Mouse (Mus musculus) right cerebral cortex, adult 18-20 months (tissue): ENCODE results near the gene Gfra1.

Experiments used
- DNase-seq: peaks from one replicate; pipeline ENCODE4 v3.0.0; 2022; ENCODE audit warnings: mixed read lengths

The Gfra1 gene

DNA sequence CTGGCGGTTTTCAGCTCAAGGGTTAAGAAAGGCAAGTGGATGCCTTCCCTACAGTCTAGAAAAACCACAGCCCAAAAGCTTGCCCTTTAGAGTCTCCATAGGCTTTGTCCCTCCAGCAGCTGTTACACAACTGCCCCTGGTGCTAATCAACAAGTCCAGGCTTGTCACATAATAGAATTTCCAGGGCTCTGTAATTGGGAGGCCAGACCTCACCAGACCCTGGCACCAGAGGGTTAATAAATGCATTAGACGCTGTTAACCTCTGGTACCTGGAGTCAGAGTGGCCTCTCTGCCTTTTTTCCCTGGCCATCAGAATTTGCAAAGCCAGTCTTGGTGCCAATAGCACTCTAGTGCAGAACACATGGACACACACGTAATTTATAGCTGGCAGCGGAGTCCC is 211.6 kb downstream of the Gfra1 start:
- DNase-seq = no peak

DNA sequence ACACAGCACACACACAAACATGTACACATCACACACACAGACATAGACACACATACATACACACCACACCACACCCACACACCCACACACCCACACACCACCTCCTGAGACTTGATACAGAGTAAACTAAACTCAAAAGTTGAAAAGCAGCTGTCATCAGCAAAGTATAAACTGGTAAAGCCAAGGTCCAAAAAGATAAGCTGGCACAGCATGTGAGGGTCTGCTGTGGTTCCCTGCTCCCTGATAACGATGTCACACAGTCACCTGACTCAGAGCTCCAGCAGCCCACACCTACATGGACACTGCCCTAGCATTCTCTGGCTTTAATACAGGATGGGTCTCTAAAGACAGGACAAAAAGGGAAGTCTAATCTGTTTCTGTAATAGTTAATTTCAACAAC is 212.1 kb downstream of the Gfra1 start:
- DNase-seq = no peak

DNA sequence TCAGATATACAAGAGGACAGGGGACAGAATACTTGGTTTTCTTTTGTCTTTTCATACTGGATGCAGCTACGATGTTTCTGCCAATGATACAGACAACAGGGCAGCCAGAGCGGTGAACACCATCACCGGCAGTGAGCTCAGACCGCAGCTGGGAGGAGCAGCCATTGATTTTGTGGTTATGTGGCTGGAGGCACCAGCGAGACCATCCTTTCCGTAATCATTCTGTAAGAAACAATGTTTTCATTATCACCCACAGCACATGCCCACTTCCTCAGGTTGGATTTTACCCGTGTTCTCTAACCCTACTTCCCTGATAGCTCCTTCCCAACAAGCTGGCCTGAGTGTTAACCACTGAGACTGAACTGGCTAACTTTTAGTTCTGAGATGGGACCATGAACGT is 217.4 kb downstream of the Gfra1 start:
- no peak for DNase-seq

DNA sequence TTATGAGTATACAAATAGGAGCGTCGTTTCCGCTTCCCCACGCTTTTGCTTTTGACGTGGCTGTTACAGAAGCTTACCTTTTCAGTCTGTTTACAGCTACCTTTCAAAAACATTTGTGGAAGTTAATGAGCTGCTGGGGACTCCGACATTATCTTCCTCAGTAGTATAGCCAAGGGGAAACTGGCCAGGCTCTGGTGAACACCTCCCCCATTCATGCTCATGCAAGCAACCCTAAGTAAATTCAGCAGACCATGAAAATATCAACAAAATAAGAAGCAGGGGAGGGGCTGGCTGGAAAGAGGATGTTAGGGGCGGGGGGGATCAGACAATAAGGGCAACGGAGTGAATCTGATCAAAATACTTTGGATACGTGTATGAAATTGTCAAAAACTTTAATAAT is 228.0 kb downstream of the Gfra1 start:
- no peak for DNase-seq

DNA sequence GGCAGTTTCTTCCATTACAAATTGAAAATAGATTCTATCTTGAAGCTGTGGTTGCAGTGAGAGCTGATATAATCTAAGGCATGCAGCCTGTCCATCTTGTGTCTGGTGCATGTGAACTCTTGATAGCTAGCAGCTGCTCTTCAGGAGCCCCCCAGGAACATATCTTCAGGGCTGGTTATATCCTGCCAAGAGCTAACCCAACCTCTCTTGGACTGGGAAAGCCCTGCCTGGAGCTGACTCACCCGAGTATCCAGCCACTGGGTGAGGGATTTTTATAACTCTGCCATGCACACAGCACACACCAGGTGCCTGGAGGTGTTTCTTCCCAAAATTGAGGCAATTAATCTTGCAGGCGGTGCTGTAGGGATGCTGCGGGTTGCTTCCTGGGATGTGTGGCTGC is 228.8 kb downstream of the Gfra1 start:
- DNase-seq = no peak

DNA sequence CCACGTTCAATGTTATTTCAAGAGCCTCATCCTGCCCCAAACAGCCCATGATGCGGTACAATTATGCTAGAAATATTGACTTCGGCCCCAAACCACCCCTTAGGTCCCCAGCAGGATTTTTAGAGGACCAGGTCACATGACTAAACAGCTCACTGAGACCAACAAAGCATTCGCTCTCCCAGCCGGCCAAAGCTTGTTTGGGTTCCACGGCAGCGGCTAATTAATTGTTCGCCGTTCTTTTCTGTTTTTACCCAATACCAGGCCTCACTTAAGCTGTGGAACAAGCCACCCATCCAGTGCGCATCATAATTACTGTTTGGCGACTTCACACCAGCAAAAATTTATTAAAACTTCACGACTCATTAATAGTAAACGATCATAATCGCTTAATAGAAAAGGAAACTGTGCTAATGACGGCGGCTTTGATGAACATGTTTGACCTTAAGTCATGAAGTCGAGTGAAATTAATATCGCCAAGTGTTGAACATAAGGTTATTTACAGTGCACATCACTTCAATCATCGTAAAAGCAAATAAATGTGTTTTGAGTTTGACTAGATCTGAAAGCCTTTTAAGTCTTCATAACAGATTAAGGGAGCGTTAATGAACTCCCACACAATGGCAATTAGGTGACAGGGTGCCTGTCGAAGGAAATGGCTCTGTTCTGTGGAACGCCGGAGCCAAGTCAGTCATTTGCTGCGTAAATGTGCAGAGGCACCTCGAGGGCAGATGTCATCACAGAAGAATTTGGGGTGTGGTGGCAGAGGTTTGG is 235.5 kb downstream of the Gfra1 start:
- DNase-seq = no peak

DNA sequence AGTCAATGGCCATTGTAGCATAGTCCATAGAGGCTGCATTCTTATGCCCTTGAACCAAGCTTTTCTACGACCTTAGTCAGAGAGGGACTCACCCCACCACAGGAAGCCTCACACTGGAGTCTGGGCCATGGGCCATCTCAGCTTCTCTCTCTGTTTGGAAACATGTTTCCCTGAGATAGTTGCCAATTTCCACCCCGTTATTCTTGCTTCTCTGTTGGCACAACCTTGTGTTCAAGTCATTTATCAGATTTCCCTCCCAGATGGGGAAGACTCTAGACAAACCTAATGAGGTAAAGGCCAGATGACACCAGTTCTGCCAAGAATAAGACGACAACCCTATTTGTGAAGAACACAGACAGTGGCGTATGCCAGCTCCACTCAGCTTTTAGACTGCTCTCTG is 238.1 kb downstream of the Gfra1 start:
- no peak for DNase-seq

DNA sequence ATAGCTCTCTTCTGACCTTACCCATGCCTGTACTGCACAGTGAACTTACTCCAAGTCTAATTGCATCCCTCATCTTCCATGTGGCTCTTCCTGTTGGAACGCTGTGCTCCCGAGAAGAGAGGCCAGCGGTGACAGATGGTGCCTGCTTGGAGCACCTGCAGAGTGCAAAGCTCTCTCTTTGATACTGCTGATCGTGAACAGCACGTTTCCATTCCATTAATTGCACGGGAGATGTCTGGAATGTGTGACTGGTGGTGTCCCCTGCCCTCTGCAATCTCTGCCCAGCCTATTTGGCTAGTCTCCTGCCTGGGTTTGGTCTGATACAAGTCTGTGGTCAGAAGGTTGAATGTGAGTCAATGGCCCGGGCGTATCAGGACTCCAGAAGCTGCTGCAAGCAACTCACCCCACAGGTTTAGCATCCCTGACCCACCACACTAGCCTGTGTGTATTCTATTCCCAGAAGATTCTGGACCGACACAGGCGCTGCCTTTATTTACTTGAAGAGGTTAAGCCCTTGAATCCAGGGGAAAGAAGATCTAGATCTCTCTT is 249.1 kb downstream of the Gfra1 start:
- DNase-seq = no peak

DNA sequence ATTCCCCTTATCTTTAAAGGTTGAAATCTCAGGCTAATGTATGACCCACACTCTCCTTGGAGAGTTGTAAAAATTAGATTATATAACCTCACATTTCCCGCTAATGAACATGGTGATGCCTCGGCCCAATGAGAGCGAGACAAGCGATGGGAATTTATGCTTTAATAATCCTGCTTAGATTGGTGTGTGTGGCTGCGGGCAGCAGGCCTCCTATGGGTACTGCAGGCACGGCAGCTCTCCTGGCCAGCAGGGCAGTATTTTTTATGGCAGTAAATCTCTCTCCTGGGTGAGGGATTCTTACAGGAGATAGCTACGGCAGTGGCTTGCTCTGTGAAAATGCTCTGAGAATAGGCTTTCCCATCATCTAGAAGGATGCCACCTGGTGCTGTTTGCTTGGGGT is 250.2 kb downstream of the Gfra1 start:
- DNase-seq = no peak

DNA sequence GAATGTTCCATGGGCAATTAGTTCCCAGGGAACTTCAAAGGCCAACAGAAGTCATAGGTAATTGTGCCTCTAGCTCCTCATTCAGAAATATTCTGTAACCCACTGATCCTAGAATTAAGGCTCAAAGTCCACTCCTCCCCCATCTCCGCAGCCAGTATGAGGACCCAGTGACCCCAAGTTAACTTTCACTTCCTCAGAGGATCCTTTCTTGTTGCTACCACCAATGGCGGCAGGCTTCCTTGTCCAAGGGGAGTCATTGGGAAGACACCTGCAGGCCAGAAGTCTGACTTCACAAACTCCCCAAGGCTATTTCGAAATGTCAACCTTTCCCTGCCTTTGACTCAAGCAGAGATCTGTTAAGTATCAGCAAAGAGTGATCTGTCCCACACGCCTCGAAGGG is 253.1 kb downstream of the Gfra1 start:
- no peak for DNase-seq

DNA sequence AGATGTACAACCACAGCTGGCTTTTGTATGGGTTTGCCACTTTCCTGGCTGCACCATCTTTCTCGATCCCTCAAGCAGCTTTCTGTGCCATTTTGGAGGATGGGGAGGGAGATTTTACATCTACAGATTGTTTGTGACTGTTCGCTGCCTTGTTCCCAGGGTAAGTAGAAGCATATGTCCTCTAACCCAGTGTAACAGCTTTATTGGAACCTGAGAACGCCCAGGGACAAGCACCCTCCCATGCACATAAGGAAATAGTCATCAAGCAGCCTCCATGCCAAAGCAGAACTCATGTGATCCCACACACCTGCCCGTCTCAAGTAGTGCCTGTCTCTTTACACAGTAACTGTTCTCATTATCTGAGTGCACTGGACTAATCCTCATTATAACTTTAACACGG is 256.0 kb downstream of the Gfra1 start:
- no peak for DNase-seq

DNA sequence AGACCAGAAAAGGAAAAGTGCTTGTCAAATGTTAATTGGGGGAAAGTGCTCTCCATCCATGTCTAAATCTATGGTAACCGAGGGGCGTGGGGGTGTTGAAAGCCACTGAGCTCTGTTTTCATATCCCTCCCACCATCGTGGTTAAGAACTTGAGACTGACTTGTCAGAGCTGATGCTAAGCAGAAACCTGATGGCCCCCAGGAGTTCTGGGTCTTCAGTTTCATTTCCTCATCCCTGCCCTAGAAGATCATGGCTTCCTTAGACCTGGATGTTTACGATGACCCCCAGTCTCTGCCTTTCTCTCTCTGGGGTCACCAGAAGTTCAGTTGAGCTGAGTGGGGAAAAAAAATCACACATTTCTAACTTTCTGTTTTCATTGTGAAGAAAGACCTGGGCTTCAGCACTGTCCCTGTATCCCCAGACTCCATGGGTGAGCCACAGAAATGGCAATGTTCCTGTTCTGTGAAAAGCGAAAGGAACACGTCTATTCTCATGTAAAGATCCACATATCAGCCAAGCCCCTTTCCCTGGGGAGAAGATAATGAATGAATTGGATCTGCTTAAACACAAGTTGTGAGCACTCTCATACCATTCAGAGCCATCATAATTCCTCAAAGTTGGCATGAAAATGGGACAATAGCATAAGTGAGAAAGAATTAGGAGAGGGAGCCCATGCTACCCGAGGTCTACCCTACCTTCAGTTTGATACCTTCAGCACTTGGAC is 261.8 kb downstream of the Gfra1 start:
- no peak for DNase-seq

DNA sequence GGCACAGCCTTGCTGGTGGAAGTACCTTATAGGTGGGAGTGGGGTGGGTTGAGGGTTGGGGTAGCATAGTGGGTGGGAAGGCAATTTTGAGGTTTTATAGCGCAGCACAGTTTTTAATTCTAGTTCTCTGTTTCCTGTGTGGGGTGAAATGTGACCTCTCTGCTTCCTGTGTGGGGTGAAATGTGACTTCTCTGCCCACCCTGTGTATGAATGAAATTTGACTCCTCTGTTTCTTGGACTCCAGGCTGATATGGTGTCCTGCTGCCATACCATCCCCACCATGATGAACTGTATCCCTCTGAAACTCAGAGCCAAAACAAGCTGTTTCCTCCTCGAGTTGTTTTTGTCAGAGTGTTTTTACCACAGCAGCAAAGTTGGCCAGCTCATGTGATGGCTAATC is 264.8 kb downstream of the Gfra1 start:
- DNase-seq = no peak

DNA sequence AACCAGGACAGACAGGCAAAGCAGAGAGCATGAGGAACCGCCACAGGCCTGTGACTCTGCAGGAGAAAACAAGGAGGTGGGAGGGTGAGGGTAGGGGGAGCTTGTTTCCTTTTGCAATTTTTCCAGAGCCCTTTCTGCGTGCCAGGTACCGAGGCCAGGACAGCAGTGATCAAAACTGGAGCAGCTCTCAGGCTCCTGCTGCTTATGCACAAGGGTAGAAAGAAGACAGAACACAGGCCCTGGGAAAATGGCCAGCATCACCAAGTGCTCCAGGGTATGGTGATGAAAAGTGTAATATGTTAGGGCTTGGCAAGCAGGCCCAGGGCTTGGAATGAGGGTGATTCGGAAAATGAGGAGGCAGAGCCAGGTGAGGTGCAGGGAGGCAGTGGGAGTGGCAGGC is 269.2 kb downstream of the Gfra1 start:
- no peak for DNase-seq
